In genomic region chr7:145131438-145132159, GRCm38 (mm10) we compare ENCODE assay signal across 13 mouse cellular contexts.
DNase-seq lines count a peak whose midpoint lies in the region; ATAC-seq and TF ChIP-seq lines count a peak whose summit lies in the region.
"Had no signal": no experiment of that assay in that cellular context is flagged by ENCODE, and none has a peak within 500 bp of the region (broad histone marks: within the 10 kb centered on the region; RNA-seq: fewer than 3 reads in every experiment).

No protein-coding gene starts in this region.

- H3K4me2 ChIP-seq in heart, postnatal 0 days (ENCODE audit: low read depth, low read length): no peak overlapping the region
- H3K4me2 ChIP-seq in midbrain, postnatal 0 days (ENCODE audit: low read depth, low read length, poor library complexity, severe bottlenecking): no peak overlapping the region
- H3K4me2 ChIP-seq in midbrain, embryonic 15.5 days: no peak overlapping the region
- H3K4me2 ChIP-seq in liver, embryonic 14.5 days (ENCODE audit: low read depth): no peak overlapping the region
- H3K4me2 ChIP-seq: forebrain, embryonic 13.5 days; liver, embryonic 13.5 days had no signal

- no peak overlapping the region for H3K27ac ChIP-seq in heart, postnatal 0 days (ENCODE audit: low read depth)
- no peak overlapping the region for H3K27ac ChIP-seq in midbrain, postnatal 0 days (ENCODE audit: low read depth, low read length)
- H3K27ac ChIP-seq in midbrain, embryonic 15.5 days: no peak overlapping the region
- no peak overlapping the region for H3K27ac ChIP-seq in liver, embryonic 14.5 days
- H3K27ac ChIP-seq: forebrain, embryonic 13.5 days; liver, embryonic 13.5 days had no signal

- no peak for TF ChIP-seq EP300 in heart, postnatal 0 days (IDR thresholded peaks at IDR 0.05; ENCODE audit: low read depth)
- no peak for TF ChIP-seq EP300 in liver, embryonic 14.5 days (IDR thresholded peaks at IDR 0.05; ENCODE audit: low read depth)

- no peak for DNase-seq in heart, postnatal 0 days (ENCODE audit: low spot score)
- DNase-seq in heart, postnatal 14 days: no peak
- no peak for DNase-seq in midbrain, postnatal 0 days (ENCODE audit: low spot score)
- no peak for DNase-seq in liver, embryonic 14.5 days (ENCODE audit: low read depth in 3 of 3, low spot score in 3 of 3)
- DNase-seq in c-Kit-positive CD71-positive TER-119-positive erythroid progenitor cells, embryonic 14.5 days (ENCODE audit: low spot score): no peak
- no peak for DNase-seq in frontal cortex, postnatal 10 days (ENCODE audit: low spot score in 2 of 2)
- DNase-seq: embryo, embryonic 11 days; gastrocnemius, postnatal 36 days; liver, embryonic 13.5 days; retina, postnatal 1 day had no signal

- H3K27me3 ChIP-seq in heart, postnatal 0 days (ENCODE audit: control insufficient read depth, insufficient read depth, low read length): no peaks in the 10 kb centered on the region
- no peaks in the 10 kb centered on the region for H3K27me3 ChIP-seq in midbrain, postnatal 0 days (ENCODE audit: insufficient read depth, low read length)
- no peaks in the 10 kb centered on the region; the same call in 1 of the 2 replicates for H3K27me3 ChIP-seq in midbrain, embryonic 15.5 days (replicated peaks)
- no peaks in the 10 kb centered on the region for H3K27me3 ChIP-seq in liver, embryonic 14.5 days (ENCODE audit: control insufficient read depth, insufficient read depth, low read length)
- H3K27me3 ChIP-seq: forebrain, embryonic 13.5 days; liver, embryonic 13.5 days had no signal

- no peak for ATAC-seq in heart, postnatal 0 days (ENCODE audit: insufficient read depth, low read depth)
- ATAC-seq in midbrain, postnatal 0 days (ENCODE audit: low FRiP score): no peak
- ATAC-seq in midbrain, embryonic 15.5 days (replicated peaks): no peak
- ATAC-seq in liver, embryonic 14.5 days (ENCODE audit: insufficient read depth): no peak
- peak; percentile 79 for ATAC-seq in megakaryocyte, adult 5-6 weeks (ENCODE audit: poor library complexity, severe bottlenecking)
- ATAC-seq: forebrain, embryonic 13.5 days had no signal

- H3K9ac ChIP-seq in heart, postnatal 0 days (replicated peaks; ENCODE audit: low read depth, low read length): no peak overlapping the region
- H3K9ac ChIP-seq in midbrain, postnatal 0 days (replicated peaks; ENCODE audit: low read length, poor library complexity, severe bottlenecking): no peak overlapping the region
- H3K9ac ChIP-seq in midbrain, embryonic 15.5 days: no peak overlapping the region
- H3K9ac ChIP-seq in liver, embryonic 14.5 days (replicated peaks): no peak overlapping the region
- H3K9ac ChIP-seq: forebrain, embryonic 13.5 days; liver, embryonic 13.5 days had no signal

- WGBS in heart, postnatal 0 days: 79% methylated on average over 8 of the region's 8 CpGs
- 89% methylated on average over 8 of the region's 8 CpGs for WGBS in midbrain, postnatal 0 days
- 90% methylated on average over 8 of the region's 8 CpGs for WGBS in midbrain, embryonic 15.5 days
- WGBS in liver, embryonic 14.5 days (ENCODE audit: insufficient replicate concordance): 57% methylated on average over 8 of the region's 8 CpGs

- H3K4me1 ChIP-seq in heart, postnatal 0 days (ENCODE audit: control insufficient read depth, insufficient read depth): peaks cover 21% of the 10 kb centered on the region; the same call in 1 of the 2 replicates
- no peaks in the 10 kb centered on the region for H3K4me1 ChIP-seq in midbrain, postnatal 0 days (ENCODE audit: insufficient read depth, low read length)
- H3K4me1 ChIP-seq in midbrain, embryonic 15.5 days: 0 out of 2 replicates have a peak, but pooled peaks cover 6% of the 10 kb centered on the region
- H3K4me1 ChIP-seq in liver, embryonic 14.5 days (replicated peaks; ENCODE audit: control insufficient read depth in 2 of 2, insufficient read depth in 2 of 2, low read length in 1 of 2): 0 out of 4 replicates have a peak, but pooled peaks cover 0 to 9% of the 10 kb centered on the region in 2 experiments

- H3K9me3 ChIP-seq in heart, postnatal 0 days (replicated peaks; ENCODE audit: control insufficient read depth, low read length): no peaks in the 10 kb centered on the region
- no peaks in the 10 kb centered on the region for H3K9me3 ChIP-seq in midbrain, postnatal 0 days (ENCODE audit: low read length)
- H3K9me3 ChIP-seq in midbrain, embryonic 15.5 days: no peaks in the 10 kb centered on the region
- no peaks in the 10 kb centered on the region for H3K9me3 ChIP-seq in liver, embryonic 14.5 days (ENCODE audit: control insufficient read depth, low read length)
- H3K9me3 ChIP-seq: forebrain, embryonic 13.5 days; liver, embryonic 13.5 days had no signal

- peak; percentile 13; the same call in 1 of the 2 replicates for TF ChIP-seq CTCF in heart, postnatal 0 days (IDR thresholded peaks at IDR 0.05; ENCODE audit: low read depth)
- peak; percentile 17; the same call in 1 of the 2 replicates for TF ChIP-seq CTCF in midbrain, postnatal 0 days (IDR thresholded peaks at IDR 0.05)
- 0 out of 2 replicates have a peak, but pooled peaks have one; percentile 27 for TF ChIP-seq CTCF in liver, embryonic 14.5 days (IDR thresholded peaks at IDR 0.05; ENCODE audit: low read depth)

- no peak overlapping the region for H3K4me3 ChIP-seq in heart, postnatal 0 days (ENCODE audit: low read depth, low read length)
- no peak overlapping the region for H3K4me3 ChIP-seq in midbrain, postnatal 0 days (ENCODE audit: low read depth, low read length)
- no peak overlapping the region for H3K4me3 ChIP-seq in midbrain, embryonic 15.5 days
- no peak overlapping the region for H3K4me3 ChIP-seq in liver, embryonic 14.5 days (ENCODE audit: insufficient read depth in 1 of 2, low read depth in 2 of 2, low read length in 2 of 2)
- H3K4me3 ChIP-seq: forebrain, embryonic 13.5 days; liver, embryonic 13.5 days had no signal

- intact Hi-C loops in heart, postnatal 14 days (cut with DNase I): no loop called here

- no peaks in the 10 kb centered on the region for H3K36me3 ChIP-seq in heart, postnatal 0 days (replicated peaks; ENCODE audit: control insufficient read depth, insufficient read depth, low read length)
- H3K36me3 ChIP-seq in midbrain, postnatal 0 days (ENCODE audit: insufficient read depth, low read length): no peaks in the 10 kb centered on the region
- H3K36me3 ChIP-seq in midbrain, embryonic 15.5 days (replicated peaks): no peaks in the 10 kb centered on the region
- no peaks in the 10 kb centered on the region for H3K36me3 ChIP-seq in liver, embryonic 14.5 days (replicated peaks; ENCODE audit: control insufficient read depth, insufficient read depth, low read depth)
- H3K36me3 ChIP-seq: liver, embryonic 13.5 days had no signal
